Mouse (Mus musculus) bone marrow macrophage, adult 2 months (primary cell): Measurements from ENCODE around the gene Pdcl3. TPM values are rescaled to one million over a fixed set of nuclear protein-coding genes. Genes with fewer than 3 reads are reported as not detected.
"Not testable (repeated sequence)": the region's sequence is repeated elsewhere in the genome, so short reads cannot be mapped to it uniquely, and the experiment has no call there.

Source experiments
- H3K27ac ChIP-seq: 2 replicates; pipeline ENCODE4 v1.5.1; 2012; ENCODE audit warnings: low read depth, low read length; ENCODE audit not compliant: insufficient read depth
- H3K4me1 ChIP-seq: 2 replicates; pipeline ENCODE4 v1.6.1; 2012; ENCODE audit warnings: low read length; ENCODE audit not compliant: control insufficient read depth, insufficient read depth
- H3K4me3 ChIP-seq: 2 replicates; pipeline ENCODE4 v1.5.1; 2012; ENCODE audit warnings: mild to moderate bottlenecking, low read length, moderate library complexity; ENCODE audit not compliant: insufficient read depth
- CTCF ChIP-seq: IDR thresholded peaks from 2 replicates; pipeline ENCODE4 v1.5.1; 2012; ENCODE audit warnings: low read depth, mild to moderate bottlenecking, low read length, moderate library complexity
- POLR2A ChIP-seq: IDR thresholded peaks from 2 replicates; pipeline ENCODE4 v1.6.1; 2012; ENCODE audit warnings: mild to moderate bottlenecking, low read depth, low read length, borderline replicate concordance
- polyA plus RNA-seq: library from polyadenylated mRNA; stranded (reverse); fragments of >200 nt; gene quantifications from 2 replicates; pipeline ENCODE4 v1.2.4, GENCODE M21; 2012; ENCODE audit not compliant: missing spikeins, insufficient read depth, insufficient read length

Pdcl3 gene
- polyA plus RNA-seq, 1 experiment, result 84.9 TPM

- Histone ChIP-seq H3K4me1 (no peaks in the 10 kb centered on the region), H3K27ac (no peak overlapping the region), H3K4me3 (no peak overlapping the region)
- TF ChIP-seq CTCF, result no peak
- TF ChIP-seq POLR2A, result no peak
Observed at GRCm38 (mm10) chr1:39013843-39014242, 28.4 kb downstream of the Pdcl3 start.

- no peak overlapping the region for H3K27ac ChIP-seq
- no peaks in the 10 kb centered on the region for H3K4me1 ChIP-seq
- no peak overlapping the region for H3K4me3 ChIP-seq
- no peak for TF ChIP-seq POLR2A
- no peak for TF ChIP-seq CTCF
Observed at GRCm38 (mm10) chr1:39015529-39015928, 30.1 kb downstream of the Pdcl3 start.

GRCm38 (mm10) chr1:39017871-39018270 is 32.5 kb downstream of the Pdcl3 start:
- TF ChIP-seq CTCF (no peak), POLR2A (no peak)
- Histone ChIP-seq H3K4me3 (no peak overlapping the region), H3K4me1 (no peaks in the 10 kb centered on the region), H3K27ac (no peak overlapping the region)

DNA sequence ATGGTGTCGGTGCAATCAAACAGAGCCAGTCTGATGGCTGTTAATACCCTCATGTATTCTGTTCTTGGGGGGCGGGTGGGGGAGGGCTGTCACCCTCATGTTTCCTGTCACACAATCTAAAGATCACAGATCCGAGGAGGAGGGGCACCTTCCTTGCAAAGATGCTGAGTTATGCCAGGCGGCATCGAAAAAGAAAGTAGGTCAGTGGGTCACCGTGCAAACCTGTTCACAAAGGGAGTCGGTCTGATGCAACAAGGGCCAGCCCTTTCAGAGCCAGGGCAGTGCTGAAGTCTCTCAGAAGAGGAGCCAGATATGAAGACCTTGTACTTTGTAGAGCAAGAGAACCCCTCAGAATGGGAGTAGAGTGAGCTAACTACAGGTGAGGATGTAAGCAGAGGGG is 39.7 kb downstream of the Pdcl3 start:
- TF ChIP-seq CTCF (no peak), POLR2A (no peak)
- Histone ChIP-seq H3K27ac (no peak overlapping the region), H3K4me3 (no peak overlapping the region), H3K4me1 (0 out of 2 replicates have a peak, but pooled peaks cover 4% of the 10 kb centered on the region)

DNA sequence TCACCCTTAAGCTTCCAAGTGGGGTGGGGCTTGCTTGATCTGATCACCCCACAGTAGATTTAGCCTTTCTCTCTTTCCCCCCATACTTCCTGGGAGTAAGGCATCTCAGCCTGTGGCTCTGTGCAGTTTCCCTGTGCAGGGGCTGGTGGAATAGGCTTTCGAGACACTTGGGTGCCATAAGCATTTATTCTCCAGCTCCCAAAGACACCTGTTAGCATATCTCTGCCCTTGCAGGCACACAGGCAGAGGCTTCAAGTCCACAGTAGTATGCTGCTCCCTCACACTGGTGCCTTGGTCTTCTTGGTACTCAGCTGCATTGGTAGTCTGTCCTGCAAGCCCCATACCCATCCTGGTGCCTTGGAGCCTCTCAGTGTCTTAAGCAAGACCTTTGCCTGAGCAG is 40.4 kb downstream of the Pdcl3 start:
- H3K4me1 ChIP-seq, result 0 out of 2 replicates have a peak, but pooled peaks cover 4% of the 10 kb centered on the region
- no peak overlapping the region for H3K4me3 ChIP-seq
- no peak overlapping the region for H3K27ac ChIP-seq
- no peak for TF ChIP-seq POLR2A
- TF ChIP-seq CTCF, result no peak

- no peak overlapping the region for H3K27ac ChIP-seq
- H3K4me1 ChIP-seq, result 0 out of 2 replicates have a peak, but pooled peaks cover 2% of the 10 kb centered on the region
- no peak overlapping the region for H3K4me3 ChIP-seq
- TF ChIP-seq POLR2A, result no peak
- TF ChIP-seq CTCF, result no peak
Observed at GRCm38 (mm10) chr1:39029176-39029575, 43.8 kb downstream of the Pdcl3 start.

DNA sequence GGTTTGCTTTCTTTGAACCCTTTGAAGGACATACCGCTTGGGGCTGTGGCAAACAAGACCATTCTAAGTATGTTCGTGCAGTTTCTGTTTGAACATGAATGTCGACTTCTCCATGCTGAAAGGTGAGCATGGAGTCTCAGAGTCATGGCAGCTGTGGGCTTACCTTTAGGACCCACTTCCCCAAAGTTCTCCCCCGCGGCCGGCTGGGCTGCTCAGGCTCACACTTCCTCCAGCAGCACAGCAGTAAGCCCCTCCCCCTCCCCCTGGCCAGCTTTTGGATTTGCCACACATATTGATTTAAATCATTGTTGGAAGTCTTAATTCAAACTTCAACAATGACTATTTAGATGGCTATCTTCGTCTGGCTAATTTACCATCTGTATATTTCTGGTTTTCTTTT is 44.7 kb downstream of the Pdcl3 start:
- no peak overlapping the region for H3K27ac ChIP-seq
- no peak overlapping the region for H3K4me3 ChIP-seq
- H3K4me1 ChIP-seq, result 0 out of 2 replicates have a peak, but pooled peaks cover 2% of the 10 kb centered on the region
- no peak for TF ChIP-seq POLR2A
- TF ChIP-seq CTCF, result no peak

DNA sequence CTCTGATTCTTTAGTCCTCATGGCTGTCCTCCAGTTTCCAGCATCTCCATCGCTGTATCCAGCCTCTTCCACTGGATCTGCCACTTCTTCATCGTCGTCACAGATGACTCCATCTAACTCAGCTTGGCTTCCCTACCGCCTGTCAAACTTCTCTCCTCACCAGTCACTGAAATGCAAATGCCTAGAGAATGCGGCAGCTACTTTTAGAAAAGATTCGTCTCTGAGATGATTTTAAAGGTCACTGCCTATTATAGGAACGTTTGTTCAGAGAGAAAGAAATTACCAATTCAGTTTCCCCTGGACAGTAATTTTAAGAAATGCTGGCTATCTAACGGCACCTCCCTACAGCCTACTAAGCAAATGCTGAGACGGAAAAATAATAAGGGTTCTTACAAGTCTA is 50.4 kb downstream of the Pdcl3 start:
- Histone ChIP-seq H3K27ac (no peak overlapping the region), H3K4me3 (no peak overlapping the region), H3K4me1 (no peaks in the 10 kb centered on the region)
- no peak for TF ChIP-seq POLR2A
- TF ChIP-seq CTCF, result no peak

DNA sequence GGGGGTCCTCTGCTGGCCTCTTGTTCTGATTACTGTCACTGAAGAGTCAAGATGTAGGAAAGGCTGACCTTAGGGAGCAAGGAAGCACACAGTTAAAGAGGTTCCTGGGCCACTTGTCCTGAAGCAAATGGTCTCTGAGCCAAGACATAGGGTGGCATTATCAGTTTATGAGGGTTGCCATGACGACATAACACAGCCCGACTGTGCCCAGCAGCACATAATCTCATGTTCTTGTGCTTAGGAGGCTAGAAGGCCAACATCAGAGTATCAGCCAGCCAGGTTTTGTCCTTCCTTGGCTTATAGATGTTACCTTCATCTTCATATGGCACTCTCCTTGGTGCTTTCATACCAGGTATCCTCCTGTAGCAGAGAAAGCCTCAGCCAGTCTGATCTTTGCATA is 56.8 kb downstream of the Pdcl3 start:
- no peak overlapping the region for H3K27ac ChIP-seq
- H3K4me3 ChIP-seq, result no peak overlapping the region
- TF ChIP-seq CTCF (no peak), POLR2A (no peak)
- H3K4me1 ChIP-seq, result no peaks in the 10 kb centered on the region

DNA sequence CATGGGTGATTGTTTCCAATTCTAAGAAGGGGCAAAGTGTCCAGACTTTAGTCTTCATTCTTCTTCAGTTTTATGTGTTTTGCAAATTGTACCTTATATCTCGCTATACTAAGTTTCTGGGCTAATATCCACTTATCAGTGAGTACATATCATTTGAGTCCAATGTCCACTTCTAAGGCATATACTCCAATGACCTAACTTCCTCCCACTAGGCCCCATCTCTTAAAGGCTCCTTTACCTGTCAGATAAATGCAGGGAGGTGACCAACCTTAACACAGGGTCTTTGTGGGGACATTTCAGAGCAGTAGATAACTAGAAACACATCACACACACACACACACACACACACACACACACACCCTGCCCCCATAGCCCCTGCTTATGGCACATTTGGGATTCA is 59.0 kb downstream of the Pdcl3 start:
- not testable (repeated sequence) for H3K4me3 ChIP-seq, H3K27ac ChIP-seq, H3K4me1 ChIP-seq

DNA sequence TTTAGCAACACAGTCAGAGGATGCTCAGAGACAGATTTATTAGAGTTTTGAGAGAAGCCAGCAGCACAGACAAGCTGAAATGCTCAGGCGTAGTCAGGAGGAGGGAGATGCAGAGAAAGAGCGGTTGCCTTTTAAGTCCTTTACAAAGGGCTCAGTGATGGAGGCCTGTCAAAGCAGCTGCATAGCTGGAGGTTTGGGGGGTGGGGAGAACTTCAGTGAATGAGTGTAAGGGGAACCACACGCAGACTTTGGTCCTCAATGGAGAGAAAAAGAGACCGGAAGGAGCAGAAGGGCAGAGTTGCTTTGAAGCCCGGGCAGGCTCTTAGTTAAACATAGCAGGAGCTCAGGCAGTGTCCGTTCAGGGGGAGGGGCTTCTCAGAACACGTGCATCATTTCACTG is 61.3 kb downstream of the Pdcl3 start:
- no peak overlapping the region for H3K4me3 ChIP-seq
- no peaks in the 10 kb centered on the region for H3K4me1 ChIP-seq
- no peak overlapping the region for H3K27ac ChIP-seq
- TF ChIP-seq POLR2A, result no peak
- no peak for TF ChIP-seq CTCF

Other genes starting within 250 kb of the Pdcl3 start
- not detected in 2 replicates for gene Lonrf2, start 148.9 kb upstream of the Pdcl3 start, polyA plus RNA-seq
- gene Chst10, start 87.4 kb upstream of the Pdcl3 start, polyA plus RNA-seq, result not detected in 2 replicates
- not detected in 2 replicates for gene Nms, start 46.5 kb upstream of the Pdcl3 start, polyA plus RNA-seq
- 0.60 and 0.75 TPM in 2 replicates for gene Npas2, start 208.1 kb downstream of the Pdcl3 start, polyA plus RNA-seq